Mouse (Mus musculus) embryo, embryonic 11.5 days (tissue): ENCODE measurements around the gene Celsr3.

Experiments used
- DNase-seq: peaks from one replicate; pipeline ENCODE4 v3.0.0-alpha.2; 2012; ENCODE audit warnings: low read depth, low spot score

Gene Celsr3

GRCm38 (mm10) chr9:108825820-108826699 is at the start of gene Celsr3:
Gene Celsr3 (plus strand): TSS chr9:108826320.
- peak; percentile 74 for DNase-seq

GRCm38 (mm10) chr9:108776614-108777013 is 49.5 kb upstream of the Celsr3 start:
- no peak for DNase-seq

- no peak for DNase-seq
Observed at GRCm38 (mm10) chr9:108777276-108777675, 48.8 kb upstream of the Celsr3 start.

GRCm38 (mm10) chr9:108780959-108781358 is 45.2 kb upstream of the Celsr3 start:
- DNase-seq, result no peak

- no peak for DNase-seq
Observed at GRCm38 (mm10) chr9:108781891-108782290, 44.2 kb upstream of the Celsr3 start.

- no peak for DNase-seq
Observed at GRCm38 (mm10) chr9:108782836-108783547, 43.1 kb upstream of the Celsr3 start.

- DNase-seq, result peak; percentile 93
Observed at GRCm38 (mm10) chr9:108783548-108784463, 42.3 kb upstream of the Celsr3 start, which contains the start of gene Ip6k2. Gene Ip6k2 (plus strand): TSS chr9:108783796.

GRCm38 (mm10) chr9:108785416-108785815 is 40.7 kb upstream of the Celsr3 start:
- DNase-seq, result no peak

GRCm38 (mm10) chr9:108786494-108786893 is 39.6 kb upstream of the Celsr3 start:
- no peak for DNase-seq

GRCm38 (mm10) chr9:108787080-108787479 is 39.0 kb upstream of the Celsr3 start:
- no peak for DNase-seq

GRCm38 (mm10) chr9:108788713-108789112 is 37.4 kb upstream of the Celsr3 start:
- no peak for DNase-seq

GRCm38 (mm10) chr9:108792307-108792706 is 33.8 kb upstream of the Celsr3 start:
- DNase-seq, result no peak

GRCm38 (mm10) chr9:108792730-108793129 is 33.4 kb upstream of the Celsr3 start:
- DNase-seq, result no peak

GRCm38 (mm10) chr9:108795281-108795680 is 30.8 kb upstream of the Celsr3 start:
- no peak for DNase-seq

GRCm38 (mm10) chr9:108795762-108796161 is 30.4 kb upstream of the Celsr3 start:
- no peak for DNase-seq

GRCm38 (mm10) chr9:108796351-108796981 is 29.7 kb upstream of the Celsr3 start:
- no peak for DNase-seq

- no peak for DNase-seq
Observed at GRCm38 (mm10) chr9:108797477-108797876, 28.6 kb upstream of the Celsr3 start.

- no peak for DNase-seq
Observed at GRCm38 (mm10) chr9:108798508-108799075, 27.5 kb upstream of the Celsr3 start.

- DNase-seq, result no peak
Observed at GRCm38 (mm10) chr9:108799564-108799963, 26.6 kb upstream of the Celsr3 start.

- no peak for DNase-seq
Observed at GRCm38 (mm10) chr9:108805768-108806167, 20.4 kb upstream of the Celsr3 start.

GRCm38 (mm10) chr9:108806379-108806778 is 19.7 kb upstream of the Celsr3 start:
- DNase-seq, result no peak
